Mouse (Mus musculus) midbrain, embryonic 11.5 days (tissue): Measurements from ENCODE around the gene Me1. TPM values are rescaled to one million over a fixed set of nuclear protein-coding genes. Genes with fewer than 3 reads are reported as not detected.

ENCODE experiments used
- ATAC-seq: fragments of 200-750 bp; cut with Nextera tagmentation; 2 replicates; pipeline ENCODE4 v1.8.0; 2017; ENCODE audit warnings: moderate TSS enrichment, moderate library complexity; ENCODE audit not compliant: low FRiP score
- DNase-seq: peaks from one replicate; pipeline ENCODE4 v3.0.0; 2015; ENCODE audit warnings: low spot score; ENCODE audit errors: missing footprints
- H3K27ac ChIP-seq: fragments of 300-500 bp; sonication (generic); 2 replicates; pipeline ENCODE4 v1.5.1; 2014; ENCODE audit warnings: low read depth, low read length
- H3K27me3 ChIP-seq: fragments of 300-500 bp; sonication (generic); 2 replicates; pipeline ENCODE4 v1.6.1; 2014; ENCODE audit warnings: mild to moderate bottlenecking, low read length, moderate library complexity, mixed read lengths; ENCODE audit not compliant: control insufficient read depth, insufficient read depth
- H3K36me3 ChIP-seq: fragments of 300-500 bp; sonication (generic); 2 replicates; pipeline ENCODE4 v1.6.1; 2014; ENCODE audit warnings: mild to moderate bottlenecking, low read length, moderate library complexity, mixed read lengths; ENCODE audit not compliant: control insufficient read depth, insufficient read depth
- H3K4me1 ChIP-seq: fragments of 300-500 bp; sonication (generic); 2 replicates; pipeline ENCODE4 v1.6.1; 2014; ENCODE audit warnings: low read length; ENCODE audit not compliant: control insufficient read depth, insufficient read depth
- H3K4me2 ChIP-seq: fragments of 300-500 bp; sonication (generic); 2 replicates; pipeline ENCODE4 v1.6.1; 2014; ENCODE audit warnings: mild to moderate bottlenecking, moderate library complexity
- H3K4me3 ChIP-seq: fragments of 300-500 bp; sonication (generic); 2 replicates; pipeline ENCODE4 v1.5.1; 2014; ENCODE audit warnings: low read depth, low read length
- H3K9ac ChIP-seq: fragments of 300-500 bp; sonication (generic); 2 replicates; pipeline ENCODE4 v1.6.1; 2014; ENCODE audit warnings: low read length
- H3K9me3 ChIP-seq: fragments of 300-500 bp; sonication (generic); 2 replicates; pipeline ENCODE4 v1.6.1; 2016; ENCODE audit warnings: low read length; ENCODE audit not compliant: control insufficient read depth
- WGBS: fragments of 180-500 bp; shearing (Covaris S2); extraction: QIAGEN DNeasy Blood & Tissue Kit; methylation state at CpG from one replicate; pipeline ENCODE4 v1.1.7; 2014; 5-methylcytosine and 5-hydroxymethylcytosine counted together
- polyA plus RNA-seq: library from polyadenylated mRNA; unstranded; fragments of >200 nt; fragmentation: Nextera tagmentation; extraction: Ambion mirVana; gene quantifications from 2 replicates; pipeline ENCODE4 v1.2.1, GENCODE M21; 2014

The Me1 gene
- polyA plus RNA-seq, 1 experiment from 2014 or later: 14.3 TPM

DNA sequence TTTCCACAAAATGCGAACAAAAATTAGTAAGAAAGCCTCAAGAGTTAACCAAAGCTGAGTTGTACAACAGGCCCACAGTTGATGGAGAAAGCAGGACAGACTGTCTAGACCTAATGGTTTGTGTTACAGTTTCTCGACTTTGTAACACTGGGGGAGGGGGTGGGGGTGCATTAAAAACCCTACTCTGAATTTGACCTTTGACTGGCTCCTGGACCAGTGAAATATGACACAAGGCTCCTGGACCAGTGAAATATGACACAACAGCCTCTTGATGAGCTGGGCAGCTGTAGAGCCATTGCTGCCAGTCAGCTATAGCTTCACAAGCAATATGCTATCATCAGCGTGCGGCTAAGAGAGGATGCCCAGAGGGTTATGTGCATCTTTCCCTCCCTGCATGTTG, 37.4 kb downstream of the Me1 start:
- Histone ChIP-seq H3K9me3 (no peaks in the 10 kb centered on the region), H3K4me1 (no peaks in the 10 kb centered on the region), H3K4me3 (no peak overlapping the region), H3K27me3 (no peaks in the 10 kb centered on the region), H3K36me3 (no peaks in the 10 kb centered on the region), H3K4me2 (no peak overlapping the region), H3K27ac (no peak overlapping the region), H3K9ac (no peak overlapping the region)
- ATAC-seq (no peak), DNase-seq (no peak)
- 91% methylated on average over 4 of the region's 4 CpGs for WGBS

DNA sequence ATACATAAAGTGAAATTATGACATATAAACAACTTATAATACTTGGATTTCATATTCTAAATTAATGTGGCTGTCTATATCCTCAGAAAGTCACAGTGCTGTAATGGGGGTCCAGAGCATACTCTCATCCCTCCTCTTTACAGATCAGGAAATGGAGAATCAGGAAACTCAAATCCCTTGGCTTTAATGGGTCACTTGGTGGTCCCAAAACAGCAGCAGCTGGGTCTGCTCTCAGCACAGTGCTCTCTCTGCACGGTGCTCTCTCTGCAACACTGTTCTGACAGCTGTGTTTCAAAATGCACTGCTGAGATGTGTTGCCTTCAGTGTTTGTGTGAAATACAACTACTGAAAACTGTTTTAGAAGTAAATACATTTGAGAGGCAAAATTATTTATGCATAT, 43.6 kb downstream of the Me1 start:
- Histone ChIP-seq H3K36me3 (no peaks in the 10 kb centered on the region), H3K9ac (no peak overlapping the region), H3K27me3 (no peaks in the 10 kb centered on the region), H3K4me3 (no peak overlapping the region), H3K27ac (no peak overlapping the region), H3K4me2 (no peak overlapping the region), H3K9me3 (no peaks in the 10 kb centered on the region), H3K4me1 (no peaks in the 10 kb centered on the region)
- no peak for ATAC-seq
- DNase-seq: no peak
- 83% methylated on average over 1 of the region's 1 CpGs for whole genome bisulfite sequencing

DNA sequence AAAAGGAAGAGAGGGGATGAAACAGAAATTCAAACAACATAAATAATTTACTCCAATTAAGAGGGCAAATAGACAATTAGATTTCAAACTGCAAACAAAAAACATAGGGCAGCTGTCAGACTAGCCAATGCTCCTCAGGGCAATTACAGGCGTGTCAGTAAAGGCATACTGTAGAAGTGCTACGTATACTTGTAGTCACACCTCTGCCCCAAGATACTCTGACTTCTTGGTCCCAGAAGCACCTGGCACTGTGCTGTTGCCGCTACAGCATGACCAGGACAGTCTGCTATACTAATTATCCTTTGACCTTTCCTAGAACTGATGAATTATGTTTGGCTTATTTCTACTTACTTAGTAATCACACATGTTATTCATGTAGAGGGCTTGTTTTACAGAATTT, 44.5 kb downstream of the Me1 start:
- Histone ChIP-seq H3K36me3 (no peaks in the 10 kb centered on the region), H3K4me2 (no peak overlapping the region), H3K9ac (no peak overlapping the region), H3K27ac (no peak overlapping the region), H3K9me3 (no peaks in the 10 kb centered on the region), H3K4me3 (no peak overlapping the region), H3K27me3 (no peaks in the 10 kb centered on the region), H3K4me1 (no peaks in the 10 kb centered on the region)
- DNase-seq (no peak), ATAC-seq (peak; percentile 73)
- 81% methylated on average over 3 of the region's 3 CpGs for WGBS

DNA sequence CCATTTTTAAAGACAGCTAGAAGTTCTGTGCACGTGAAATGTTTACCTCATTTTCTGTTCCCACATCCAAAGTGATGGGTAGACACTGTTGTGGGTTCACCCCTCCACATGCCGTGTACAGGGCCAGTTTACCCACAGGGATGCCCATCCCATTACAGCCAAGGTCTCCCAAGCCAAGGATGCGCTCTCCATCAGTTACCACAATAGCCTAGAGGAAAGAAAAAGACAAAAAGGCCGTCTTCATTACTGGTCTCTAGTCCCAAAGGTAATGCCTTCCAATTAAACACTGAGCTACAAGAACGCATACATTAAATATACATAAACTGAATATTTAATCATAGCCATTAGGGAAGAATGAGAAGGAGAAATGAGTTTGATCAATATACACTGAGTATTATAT, 44.9 kb downstream of the Me1 start:
- WGBS: 80% methylated on average over 5 of the region's 5 CpGs
- Histone ChIP-seq H3K27ac (no peak overlapping the region), H3K9ac (no peak overlapping the region), H3K4me3 (no peak overlapping the region), H3K4me1 (no peaks in the 10 kb centered on the region), H3K27me3 (no peaks in the 10 kb centered on the region), H3K9me3 (no peaks in the 10 kb centered on the region), H3K36me3 (no peaks in the 10 kb centered on the region), H3K4me2 (no peak overlapping the region)
- ATAC-seq: peak; percentile 48; the same call in 1 of the 2 replicates
- DNase-seq: no peak

DNA sequence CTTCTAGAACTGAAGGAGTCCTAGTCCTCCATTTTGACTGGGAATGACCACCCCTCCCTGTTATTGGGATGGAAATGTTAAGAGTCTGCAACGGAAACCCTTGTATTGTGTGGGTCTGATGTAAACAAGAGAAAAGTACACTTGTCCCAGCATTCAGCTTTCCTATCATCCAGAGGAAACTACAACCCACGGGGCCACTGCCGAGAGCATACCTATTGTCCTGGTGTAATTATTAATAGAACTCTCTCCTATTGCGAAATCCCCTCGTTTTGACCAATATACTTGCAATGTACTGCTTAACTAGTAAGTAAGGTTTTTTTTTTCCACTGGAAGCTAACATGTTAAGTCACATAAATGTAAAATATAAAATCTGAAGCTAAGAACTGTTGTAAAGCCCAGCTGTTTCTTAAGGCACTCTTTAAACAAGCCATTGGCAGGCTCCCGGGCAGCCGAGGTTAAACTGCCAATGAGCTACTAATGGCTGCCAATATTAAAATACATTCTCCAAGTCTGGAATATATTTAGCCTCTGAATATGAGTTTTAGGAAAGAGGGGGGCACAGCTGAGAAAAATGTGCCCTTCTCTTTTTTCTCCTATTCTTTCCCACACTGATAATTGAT, 47.7 kb downstream of the Me1 start:
- WGBS: 82% methylated on average over 7 of the region's 7 CpGs
- Histone ChIP-seq H3K4me2 (no peak overlapping the region), H3K4me3 (no peak overlapping the region), H3K4me1 (no peaks in the 10 kb centered on the region), H3K9me3 (no peaks in the 10 kb centered on the region), H3K36me3 (no peaks in the 10 kb centered on the region), H3K9ac (no peak overlapping the region), H3K27me3 (no peaks in the 10 kb centered on the region), H3K27ac (no peak overlapping the region)
- ATAC-seq: no peak
- no peak for DNase-seq

DNA sequence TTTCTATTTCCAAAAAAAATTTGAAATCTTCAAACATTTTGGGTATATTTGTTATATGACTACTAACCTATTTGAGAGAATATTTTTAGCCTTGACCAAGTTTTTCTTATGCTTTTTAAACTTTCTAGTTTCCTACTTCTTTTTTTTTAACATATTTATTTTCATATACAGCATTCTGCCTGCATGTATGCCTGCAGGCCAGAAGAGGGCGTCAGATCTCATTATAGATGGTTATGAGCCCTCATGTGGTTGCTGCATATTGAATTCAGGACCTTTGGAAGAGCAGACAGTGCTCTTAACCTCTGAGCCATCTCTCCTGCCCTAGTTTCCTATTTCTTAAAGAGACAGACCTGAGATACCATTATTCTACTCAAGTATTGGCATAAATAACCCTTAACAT, 48.9 kb downstream of the Me1 start:
- Histone ChIP-seq H3K9ac (no peak overlapping the region), H3K4me3 (no peak overlapping the region), H3K4me2 (no peak overlapping the region), H3K27me3 (no peaks in the 10 kb centered on the region), H3K9me3 (no peaks in the 10 kb centered on the region), H3K27ac (no peak overlapping the region), H3K36me3 (no peaks in the 10 kb centered on the region), H3K4me1 (no peaks in the 10 kb centered on the region)
- DNase-seq (no peak), ATAC-seq (no peak)
- WGBS: 2% methylated on average over 1 of the region's 1 CpGs

- Histone ChIP-seq H3K27me3 (no peaks in the 10 kb centered on the region), H3K4me3 (no peak overlapping the region), H3K9ac (no peak overlapping the region), H3K27ac (no peak overlapping the region), H3K9me3 (no peaks in the 10 kb centered on the region), H3K4me1 (no peaks in the 10 kb centered on the region), H3K36me3 (no peaks in the 10 kb centered on the region), H3K4me2 (no peak overlapping the region)
- DNase-seq: no peak
- ATAC-seq: no peak
- WGBS: 93% methylated on average over 4 of the region's 4 CpGs
These were observed 52.3 kb downstream of the Me1 start for GRCm38 (mm10) chr9:86643497-86643896.

DNA sequence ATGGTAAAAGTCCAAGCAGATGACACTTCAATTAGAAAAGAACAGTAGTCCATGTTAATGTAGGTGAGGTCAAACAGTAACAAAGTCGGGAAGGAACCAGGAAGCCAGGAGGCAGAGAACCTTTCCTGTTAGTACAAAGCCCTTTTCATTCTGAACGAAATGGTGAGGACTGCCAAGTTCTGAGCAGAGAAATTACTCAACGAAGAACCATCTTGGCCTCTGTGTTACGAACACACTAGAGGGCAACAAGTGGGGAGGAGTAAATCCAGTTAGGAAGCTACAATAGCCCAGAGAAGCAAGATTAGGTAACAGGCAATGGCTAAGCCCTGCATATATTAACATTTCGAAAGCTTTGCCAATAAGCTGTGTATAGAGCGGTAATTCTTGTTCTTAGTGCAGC, 57.0 kb downstream of the Me1 start:
- Histone ChIP-seq H3K27me3 (no peaks in the 10 kb centered on the region), H3K27ac (no peak overlapping the region), H3K4me2 (no peak overlapping the region), H3K4me3 (no peak overlapping the region), H3K9ac (no peak overlapping the region), H3K4me1 (no peaks in the 10 kb centered on the region), H3K9me3 (no peaks in the 10 kb centered on the region), H3K36me3 (no peaks in the 10 kb centered on the region)
- 69% methylated on average over 6 of the region's 6 CpGs for WGBS
- no peak for DNase-seq
- ATAC-seq: no peak

DNA sequence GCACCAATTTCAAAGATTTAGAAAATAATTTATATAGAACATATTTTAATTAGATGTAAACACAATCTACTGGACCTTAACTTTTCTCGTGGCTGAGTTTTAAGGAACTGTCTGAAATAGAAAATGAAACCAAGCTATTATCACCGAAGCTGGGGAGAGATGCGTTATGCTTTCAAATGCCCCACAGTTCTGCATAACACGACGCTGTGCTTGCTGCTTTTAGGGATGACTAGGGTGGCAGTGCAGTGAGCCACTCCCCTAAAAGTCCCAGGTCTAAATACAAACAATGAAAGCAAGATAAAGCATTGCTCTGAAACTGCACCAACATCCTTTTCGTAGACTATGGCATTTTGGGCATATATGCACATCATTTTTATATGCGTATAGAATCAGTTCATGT, 64.6 kb downstream of the Me1 start:
- Histone ChIP-seq H3K9me3 (no peaks in the 10 kb centered on the region), H3K9ac (no peak overlapping the region), H3K4me3 (no peak overlapping the region), H3K36me3 (no peaks in the 10 kb centered on the region), H3K4me2 (no peak overlapping the region), H3K4me1 (no peaks in the 10 kb centered on the region), H3K27me3 (no peaks in the 10 kb centered on the region), H3K27ac (no peak overlapping the region)
- 89% methylated on average over 7 of the region's 7 CpGs for WGBS
- ATAC-seq: no peak
- DNase-seq: peak; percentile 47
